Mouse (Mus musculus) adrenal gland, adult 8-10 months (tissue): ENCODE data around the gene Plcb1. TPM values are rescaled to one million over a fixed set of nuclear protein-coding genes. Genes with fewer than 3 reads are reported as not detected.

Experiments used
- DNase-seq: peaks from one replicate; pipeline ENCODE4 v3.0.0; 2022
- total RNA-seq, 4 experiments: library from RNA; stranded (reverse); gene quantifications; 2 replicates each; pipeline ENCODE4 v1.2.4; 2022

Plcb1 gene
- total RNA-seq, 4 experiments from 2014 or later = 95.6 to 151 (median 117) TPM

GRCm38 (mm10) chr2:135434947-135435515 lies 649.2 kb downstream of the Plcb1 start:
- DNase-seq = no peak

GRCm38 (mm10) chr2:135439034-135439433 lies 653.2 kb downstream of the Plcb1 start:
- no peak for DNase-seq

- DNase-seq = peak; percentile 12
These were observed 654.0 kb downstream of the Plcb1 start for GRCm38 (mm10) chr2:135439546-135440517.

GRCm38 (mm10) chr2:135453581-135453980 lies 667.7 kb downstream of the Plcb1 start:
- peak; percentile 18 for DNase-seq

GRCm38 (mm10) chr2:135454015-135454414 lies 668.1 kb downstream of the Plcb1 start:
- no peak for DNase-seq

- DNase-seq = no peak
These were observed 668.6 kb downstream of the Plcb1 start for GRCm38 (mm10) chr2:135454455-135454854.

- no peak for DNase-seq
These were observed 682.0 kb downstream of the Plcb1 start for GRCm38 (mm10) chr2:135467895-135468294.

- no peak for DNase-seq
These were observed 688.2 kb downstream of the Plcb1 start for GRCm38 (mm10) chr2:135474107-135474506.

- no peak for DNase-seq
These were observed 699.4 kb downstream of the Plcb1 start for GRCm38 (mm10) chr2:135485248-135485647.

GRCm38 (mm10) chr2:135488277-135488676 lies 702.4 kb downstream of the Plcb1 start:
- DNase-seq = no peak

GRCm38 (mm10) chr2:135489127-135489526 lies 703.3 kb downstream of the Plcb1 start:
- no peak for DNase-seq

GRCm38 (mm10) chr2:135492777-135493176 lies 706.9 kb downstream of the Plcb1 start:
- DNase-seq = peak; percentile 14

- DNase-seq = no peak
These were observed 710.7 kb downstream of the Plcb1 start for GRCm38 (mm10) chr2:135496553-135496952.

GRCm38 (mm10) chr2:135497251-135497650 lies 711.4 kb downstream of the Plcb1 start:
- no peak for DNase-seq

GRCm38 (mm10) chr2:135500872-135501271 lies 715.0 kb downstream of the Plcb1 start:
- DNase-seq = no peak

GRCm38 (mm10) chr2:135503328-135503997 lies 717.6 kb downstream of the Plcb1 start:
- DNase-seq = no peak

- DNase-seq = no peak
These were observed 718.1 kb downstream of the Plcb1 start for GRCm38 (mm10) chr2:135503998-135504354.

- DNase-seq = no peak
These were observed 721.2 kb downstream of the Plcb1 start for GRCm38 (mm10) chr2:135507111-135507510.

GRCm38 (mm10) chr2:135518956-135519355 lies 733.1 kb downstream of the Plcb1 start:
- no peak for DNase-seq
